Mouse (Mus musculus) liver, postnatal 0 days (tissue): ENCODE measurements around the gene Mmaa. TPM values are rescaled to one million over a fixed set of nuclear protein-coding genes. Genes with fewer than 3 reads are reported as not detected.

ENCODE experiments used
- ATAC-seq: fragments of 200-750 bp; cut with Nextera tagmentation; 2 replicates; pipeline ENCODE4 v1.8.0; 2017; ENCODE audit warnings: mild to moderate bottlenecking, moderate library complexity
- DNase-seq: peaks from one replicate; pipeline ENCODE4 v3.0.0-alpha.2; 2016
- H3K27ac ChIP-seq: fragments of 300-500 bp; sonication (generic); 2 replicates; pipeline ENCODE4 v1.5.1; 2014; ENCODE audit warnings: antibody characterized with exemption, moderate library complexity, mild to moderate bottlenecking, low read depth
- H3K27me3 ChIP-seq: fragments of 300-500 bp; sonication (generic); 2 replicates; pipeline ENCODE4 v1.6.1; 2014; ENCODE audit warnings: low read length, control low read depth, mixed read lengths; ENCODE audit not compliant: insufficient read depth
- H3K36me3 ChIP-seq: fragments of 300-500 bp; sonication (generic); replicated peaks from 2 replicates; pipeline ENCODE4 v1.6.1; 2014; ENCODE audit warnings: mild to moderate bottlenecking, control low read depth, low read length, moderate library complexity, mixed read lengths; ENCODE audit not compliant: insufficient read depth
- H3K4me1 ChIP-seq: fragments of 300-500 bp; sonication (generic); 2 replicates; pipeline ENCODE4 v1.6.1; 2014; ENCODE audit warnings: antibody characterized with exemption, mild to moderate bottlenecking, control low read depth; ENCODE audit not compliant: insufficient read depth
- H3K4me2 ChIP-seq: fragments of 300-500 bp; sonication (generic); 2 replicates; pipeline ENCODE4 v1.6.1; 2014; ENCODE audit warnings: low read depth, mild to moderate bottlenecking, low read length, moderate library complexity, mixed read lengths
- H3K4me3 ChIP-seq: fragments of 300-500 bp; sonication (generic); 2 replicates; pipeline ENCODE4 v1.5.1; 2014; ENCODE audit warnings: low read depth, low read length
- H3K9ac ChIP-seq: fragments of 300-500 bp; sonication (generic); replicated peaks from 2 replicates; pipeline ENCODE4 v1.6.1; 2014; ENCODE audit warnings: mild to moderate bottlenecking, moderate library complexity
- H3K9me3 ChIP-seq: fragments of 300-500 bp; sonication (generic); 2 replicates; pipeline ENCODE4 v1.6.1; 2016; ENCODE audit warnings: mild to moderate bottlenecking, control low read depth, low read length, mixed read lengths
- CTCF ChIP-seq: sonication (generic); IDR thresholded peaks from 2 replicates; pipeline ENCODE4 v1.5.1; 2016; ENCODE audit warnings: antibody characterized with exemption, low read depth
- EP300 ChIP-seq: IDR thresholded peaks from 2 replicates; pipeline ENCODE4 v1.6.1; 2016; ENCODE audit warnings: antibody characterized with exemption, low read depth, mild to moderate bottlenecking
- WGBS: fragments of 180-500 bp; shearing (Covaris S2); extraction: QIAGEN DNeasy Blood & Tissue Kit; methylation state at CpG from one replicate; pipeline ENCODE4 v1.1.7; 2014; ENCODE audit not compliant: insufficient replicate concordance; 5-methylcytosine and 5-hydroxymethylcytosine counted together
- polyA plus RNA-seq: library from polyadenylated mRNA; unstranded; fragments of >200 nt; fragmentation: Nextera tagmentation; extraction: Ambion mirVana; gene quantifications from 2 replicates; pipeline ENCODE4 v1.2.1, GENCODE M21; 2015

Mmaa gene
- 6.3 and 7.2 TPM in 2 replicates for polyA plus RNA-seq

DNA sequence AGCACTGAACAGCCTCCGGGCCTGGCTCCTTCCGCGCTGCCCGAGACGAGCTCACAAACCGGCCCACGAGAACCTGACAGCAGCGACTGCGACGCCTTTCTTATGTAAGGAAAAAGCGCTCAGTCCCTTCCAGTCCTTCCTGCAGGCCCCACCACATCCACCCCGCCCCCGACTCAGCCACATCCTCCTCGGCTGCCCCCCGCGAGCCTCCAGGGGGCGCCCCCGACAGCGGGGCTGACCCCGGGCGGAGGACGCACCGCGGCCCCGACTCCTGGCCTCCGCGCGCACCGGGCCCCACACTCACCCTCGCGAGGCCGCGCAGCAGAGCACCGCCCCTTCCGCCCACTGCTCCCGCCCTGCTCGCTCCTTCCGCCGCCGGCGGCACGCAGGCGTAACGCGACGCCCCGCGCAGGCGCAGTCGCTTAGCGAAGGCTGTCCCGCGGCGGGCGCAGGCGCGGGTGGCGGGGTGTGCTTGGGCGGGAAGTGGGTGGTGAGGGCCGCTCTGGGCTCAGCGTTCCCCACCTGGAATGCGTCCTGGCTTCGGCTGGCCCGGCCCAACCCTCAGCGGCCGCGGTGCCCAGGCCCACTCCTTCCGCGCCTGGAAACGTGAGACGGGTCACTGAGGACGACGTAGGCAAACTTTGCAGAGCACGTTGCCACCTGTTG is at the start of gene Mmaa:
TSS of gene Mmaa (minus strand) at position 328 of the 666 bp plus-strand sequence.
- peak within 1 kb of the TSS; percentile 80 for H3K9ac ChIP-seq
- under 1% methylated on average over 57 of the region's 74 CpGs for WGBS
- peak within 1 kb of the TSS; percentile 79 for H3K27ac ChIP-seq
- H3K9me3 ChIP-seq: no peaks in the 10 kb centered on the region
- TF ChIP-seq EP300 (no peak), CTCF (peak; percentile 68)
- peak within 1 kb of the TSS; percentile 87 for H3K4me2 ChIP-seq
- peaks cover 17% of the 10 kb centered on the region; the same call in 1 of the 2 replicates for H3K4me1 ChIP-seq
- H3K4me3 ChIP-seq: peak within 1 kb of the TSS; percentile 61
- DNase-seq (peak; percentile 97), ATAC-seq (peak; percentile 99)
- no peaks in the 10 kb centered on the region for H3K36me3 ChIP-seq
- H3K27me3 ChIP-seq: no peaks in the 10 kb centered on the region

- ATAC-seq (no peak), DNase-seq (no peak)
- Histone ChIP-seq H3K9me3 (no peaks in the 10 kb centered on the region), H3K36me3 (peaks cover 34% of the 10 kb centered on the region; the same call in 1 of the 2 replicates), H3K27ac (no peak overlapping the region), H3K27me3 (no peaks in the 10 kb centered on the region), H3K9ac (no peak overlapping the region), H3K4me1 (no peaks in the 10 kb centered on the region), H3K4me2 (no peak overlapping the region), H3K4me3 (no peak overlapping the region)
- WGBS: 74% methylated on average over 8 of the region's 8 CpGs
- TF ChIP-seq EP300 (no peak), CTCF (no peak)
These were observed 46.5 kb upstream of the Mmaa start for GRCm38 (mm10) chr8:79341236-79341635.

DNA sequence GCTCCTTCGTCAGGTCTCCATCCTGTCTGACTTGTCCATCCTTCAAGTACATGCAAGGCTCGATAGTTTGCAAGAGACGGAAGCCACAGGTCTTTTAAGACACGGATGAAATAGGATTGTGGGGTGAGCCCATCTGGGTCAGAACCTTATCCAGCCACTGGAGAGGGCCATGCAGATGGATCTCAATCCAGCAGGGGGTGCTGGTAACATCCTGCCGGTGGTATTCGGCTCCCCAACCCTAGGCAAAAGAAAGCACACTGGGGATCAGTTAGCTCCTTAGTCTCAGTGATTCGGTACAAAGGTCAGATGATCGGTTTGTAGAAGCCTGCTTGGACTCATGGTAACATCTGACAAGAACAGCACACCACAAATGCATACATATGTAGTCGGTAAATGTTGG is 44.8 kb upstream of the Mmaa start:
- Histone ChIP-seq H3K4me1 (no peaks in the 10 kb centered on the region), H3K27ac (no peak overlapping the region), H3K9ac (no peak overlapping the region), H3K4me2 (no peak overlapping the region), H3K9me3 (no peaks in the 10 kb centered on the region), H3K36me3 (peaks cover 34% of the 10 kb centered on the region; the same call in 1 of the 2 replicates), H3K4me3 (no peak overlapping the region), H3K27me3 (no peaks in the 10 kb centered on the region)
- no peak for ATAC-seq
- no peak for DNase-seq
- TF ChIP-seq EP300 (no peak), CTCF (peak; percentile 68)
- 70% methylated on average over 9 of the region's 9 CpGs for WGBS

GRCm38 (mm10) chr8:79338619-79339018 is 43.9 kb upstream of the Mmaa start:
- Histone ChIP-seq H3K27ac (no peak overlapping the region), H3K4me1 (no peaks in the 10 kb centered on the region), H3K9me3 (no peaks in the 10 kb centered on the region; the same call in 1 of the 2 replicates), H3K36me3 (peaks cover 32% of the 10 kb centered on the region; the same call in 1 of the 2 replicates), H3K27me3 (no peaks in the 10 kb centered on the region), H3K9ac (no peak overlapping the region), H3K4me2 (no peak overlapping the region), H3K4me3 (no peak overlapping the region)
- WGBS: 81% methylated on average over 10 of the region's 10 CpGs
- DNase-seq (no peak), ATAC-seq (no peak)
- TF ChIP-seq CTCF: no peak
- TF ChIP-seq EP300: no peak

- H3K9me3 ChIP-seq: no peaks in the 10 kb centered on the region; the same call in 1 of the 2 replicates
- H3K27me3 ChIP-seq: no peaks in the 10 kb centered on the region
- no peak overlapping the region for H3K9ac ChIP-seq
- DNase-seq: no peak
- H3K27ac ChIP-seq: no peak overlapping the region
- no peak overlapping the region for H3K4me3 ChIP-seq
- 84% methylated on average over 22 of the region's 22 CpGs for WGBS
- H3K36me3 ChIP-seq: 0 out of 2 replicates have a peak, but pooled peaks cover 2% of the 10 kb centered on the region
- no peak overlapping the region for H3K4me2 ChIP-seq
- no peaks in the 10 kb centered on the region; the same call in 1 of the 2 replicates for H3K4me1 ChIP-seq
- no peak for TF ChIP-seq CTCF
- no peak for TF ChIP-seq EP300
- ATAC-seq: no peak
These were observed 37.6 kb upstream of the Mmaa start for GRCm38 (mm10) chr8:79332109-79332900.

- 86% methylated on average over 2 of the region's 2 CpGs for WGBS
- Histone ChIP-seq H3K27ac (no peak overlapping the region), H3K4me1 (no peaks in the 10 kb centered on the region; the same call in 1 of the 2 replicates), H3K9ac (no peak overlapping the region), H3K36me3 (no peaks in the 10 kb centered on the region), H3K4me2 (no peak overlapping the region), H3K9me3 (no peaks in the 10 kb centered on the region; the same call in 1 of the 2 replicates), H3K4me3 (no peak overlapping the region), H3K27me3 (no peaks in the 10 kb centered on the region)
- TF ChIP-seq EP300 (no peak), CTCF (no peak)
- DNase-seq (no peak), ATAC-seq (no peak)
These were observed 36.8 kb upstream of the Mmaa start for GRCm38 (mm10) chr8:79331571-79331970.
